Mouse (Mus musculus): ENCODE measurements around the gene Slamf7. TPM values are rescaled to one million over a fixed set of nuclear protein-coding genes. Genes with fewer than 3 reads are reported as not detected.
"Not testable (repeated sequence)": the region's sequence is repeated elsewhere in the genome, so short reads cannot be mapped to it uniquely, and the experiment has no call there.

The Slamf7 gene
- polyA plus RNA-seq, 1 experiment: 1.6 TPM

- Histone ChIP-seq H3K4me1 (ENCODE audit: control insufficient read depth, insufficient read depth, insufficient read length, low read length) (no peaks in the 10 kb centered on the region), H3K36me3 (ENCODE audit: control insufficient read depth, insufficient read depth, low read length) (no peaks in the 10 kb centered on the region), H3K27me3 (ENCODE audit: control insufficient read depth, insufficient read depth, low read length) (no peaks in the 10 kb centered on the region), H3K27ac (ENCODE audit: insufficient read depth, low read depth, low read length) (no peak overlapping the region), H3K4me3 (ENCODE audit: low read depth, low read length) (no peak overlapping the region)
- no peak for TF ChIP-seq POLR2A (IDR thresholded peaks at IDR 0.05; ENCODE audit: low read depth, low read length)
- TF ChIP-seq CTCF (IDR thresholded peaks at IDR 0.05; ENCODE audit: extremely low read depth, insufficient read length, insufficient replicate concordance, low read depth, low read length): no peak
- WGBS: 58% methylated on average over 1 of the region's 1 CpGs
Measured at GRCm38 (mm10) chr1:171677721-171678120, 24.9 kb upstream of the Slamf7 start.

DNA sequence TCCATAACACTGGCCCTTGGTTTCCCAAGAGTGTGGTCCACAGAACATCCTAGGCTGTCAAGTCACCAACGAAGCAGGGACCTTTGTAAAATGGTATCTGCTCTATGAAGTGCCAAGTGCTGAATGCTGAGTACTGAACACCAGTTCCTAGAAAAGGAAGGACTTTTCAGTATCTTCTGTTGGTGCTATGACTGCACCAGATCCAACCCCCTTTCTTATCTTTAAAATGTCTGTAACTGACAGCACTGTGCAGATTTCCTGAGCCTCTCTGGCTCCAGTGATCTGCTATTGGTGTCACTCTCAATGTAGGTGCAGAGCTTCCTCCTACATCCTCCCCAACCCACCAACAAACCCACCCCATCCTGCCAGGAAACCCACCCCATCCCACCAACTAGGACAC is 21.6 kb upstream of the Slamf7 start:
- no peak for TF ChIP-seq POLR2A (IDR thresholded peaks at IDR 0.05; ENCODE audit: low read depth, low read length)
- no peak for TF ChIP-seq CTCF (IDR thresholded peaks at IDR 0.05; ENCODE audit: extremely low read depth, insufficient read length, insufficient replicate concordance, low read depth, low read length)
- WGBS: 60% methylated on average over 1 of the region's 1 CpGs
- Histone ChIP-seq H3K4me3 (ENCODE audit: low read depth, low read length) (no peak overlapping the region), H3K4me1 (ENCODE audit: control insufficient read depth, insufficient read depth, insufficient read length, low read length) (no peaks in the 10 kb centered on the region), H3K27ac (ENCODE audit: insufficient read depth, low read depth, low read length) (no peak overlapping the region), H3K27me3 (ENCODE audit: control insufficient read depth, insufficient read depth, low read length) (no peaks in the 10 kb centered on the region), H3K36me3 (ENCODE audit: control insufficient read depth, insufficient read depth, low read length) (no peaks in the 10 kb centered on the region)

GRCm38 (mm10) chr1:171672854-171673475 is 20.1 kb upstream of the Slamf7 start:
- TF ChIP-seq CTCF (IDR thresholded peaks at IDR 0.05; ENCODE audit: extremely low read depth, insufficient read length, insufficient replicate concordance, low read depth, low read length): no peak
- Histone ChIP-seq H3K4me1 (ENCODE audit: control insufficient read depth, insufficient read depth, insufficient read length, low read length) (no peaks in the 10 kb centered on the region), H3K27ac (ENCODE audit: insufficient read depth, low read depth, low read length) (no peak overlapping the region), H3K27me3 (ENCODE audit: control insufficient read depth, insufficient read depth, low read length) (no peaks in the 10 kb centered on the region), H3K36me3 (ENCODE audit: control insufficient read depth, insufficient read depth, low read length) (no peaks in the 10 kb centered on the region), H3K4me3 (ENCODE audit: low read depth, low read length) (no peak overlapping the region)
- 61% methylated on average over 5 of the region's 5 CpGs for WGBS

DNA sequence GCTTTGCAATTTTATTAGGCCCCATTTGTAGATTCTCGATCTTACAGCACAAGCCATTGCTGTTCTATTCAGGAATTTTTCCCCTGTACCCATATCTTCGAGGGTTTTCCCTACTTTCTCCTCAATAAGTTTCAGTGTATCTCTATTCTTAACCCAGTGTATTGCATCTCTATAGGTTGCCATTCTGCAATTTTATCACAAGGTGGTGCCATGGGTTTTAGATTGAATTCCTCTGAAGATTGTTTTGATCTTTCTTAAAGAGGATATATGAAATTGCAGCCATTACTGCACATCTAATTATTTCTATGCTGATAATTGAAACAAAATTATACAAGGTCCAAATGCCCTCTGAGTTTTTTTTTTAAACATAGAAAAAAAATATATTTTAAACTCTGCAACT is 19.6 kb upstream of the Slamf7 start:
- H3K27me3 ChIP-seq (ENCODE audit: control insufficient read depth, insufficient read depth, low read length); H3K36me3 ChIP-seq (ENCODE audit: control insufficient read depth, insufficient read depth, low read length); H3K4me3 ChIP-seq (ENCODE audit: low read depth, low read length); H3K27ac ChIP-seq (ENCODE audit: insufficient read depth, low read depth, low read length); H3K4me1 ChIP-seq (ENCODE audit: control insufficient read depth, insufficient read depth, insufficient read length, low read length): not testable (repeated sequence)
- WGBS: 76% methylated on average over 2 of the region's 2 CpGs

GRCm38 (mm10) chr1:171667160-171667559 is 14.3 kb upstream of the Slamf7 start:
- Histone ChIP-seq H3K4me3 (ENCODE audit: low read depth, low read length) (no peak overlapping the region), H3K27ac (ENCODE audit: insufficient read depth, low read depth, low read length) (no peak overlapping the region), H3K36me3 (ENCODE audit: control insufficient read depth, insufficient read depth, low read length) (no peaks in the 10 kb centered on the region), H3K4me1 (ENCODE audit: control insufficient read depth, insufficient read depth, insufficient read length, low read length) (no peaks in the 10 kb centered on the region), H3K27me3 (ENCODE audit: control insufficient read depth, insufficient read depth, low read length) (no peaks in the 10 kb centered on the region)
- WGBS: 70% methylated on average over 1 of the region's 1 CpGs
- TF ChIP-seq CTCF (IDR thresholded peaks at IDR 0.05; ENCODE audit: extremely low read depth, insufficient read length, insufficient replicate concordance, low read depth, low read length) (no peak), POLR2A (IDR thresholded peaks at IDR 0.05; ENCODE audit: low read depth, low read length) (no peak)

DNA sequence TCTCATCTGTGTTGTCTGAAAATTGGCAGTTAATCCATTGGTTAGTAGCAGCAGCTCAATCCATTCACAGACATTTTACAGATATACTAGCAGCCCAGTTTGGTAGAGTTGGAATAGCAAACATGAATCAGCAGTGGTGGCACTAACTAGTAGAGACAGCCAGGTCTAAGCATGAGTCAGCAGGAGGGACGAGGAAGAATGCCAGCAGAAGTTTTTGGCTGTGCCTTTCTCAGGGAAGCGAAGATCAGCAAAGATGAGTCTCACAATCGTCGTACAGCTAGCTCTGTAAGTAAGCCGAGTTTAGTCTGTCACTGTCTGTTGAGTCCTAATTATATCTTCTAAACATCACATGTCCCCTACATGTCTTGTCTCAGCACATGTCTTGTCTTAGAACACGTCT is 13.5 kb upstream of the Slamf7 start:
- TF ChIP-seq CTCF (IDR thresholded peaks at IDR 0.05; ENCODE audit: extremely low read depth, insufficient read length, insufficient replicate concordance, low read depth, low read length): no peak
- Histone ChIP-seq H3K4me1 (ENCODE audit: control insufficient read depth, insufficient read depth, insufficient read length, low read length) (no peaks in the 10 kb centered on the region), H3K4me3 (ENCODE audit: low read depth, low read length) (no peak overlapping the region), H3K27ac (ENCODE audit: insufficient read depth, low read depth, low read length) (no peak overlapping the region), H3K27me3 (ENCODE audit: control insufficient read depth, insufficient read depth, low read length) (no peaks in the 10 kb centered on the region), H3K36me3 (ENCODE audit: control insufficient read depth, insufficient read depth, low read length) (no peaks in the 10 kb centered on the region)
- 85% methylated on average over 6 of the region's 6 CpGs for WGBS

DNA sequence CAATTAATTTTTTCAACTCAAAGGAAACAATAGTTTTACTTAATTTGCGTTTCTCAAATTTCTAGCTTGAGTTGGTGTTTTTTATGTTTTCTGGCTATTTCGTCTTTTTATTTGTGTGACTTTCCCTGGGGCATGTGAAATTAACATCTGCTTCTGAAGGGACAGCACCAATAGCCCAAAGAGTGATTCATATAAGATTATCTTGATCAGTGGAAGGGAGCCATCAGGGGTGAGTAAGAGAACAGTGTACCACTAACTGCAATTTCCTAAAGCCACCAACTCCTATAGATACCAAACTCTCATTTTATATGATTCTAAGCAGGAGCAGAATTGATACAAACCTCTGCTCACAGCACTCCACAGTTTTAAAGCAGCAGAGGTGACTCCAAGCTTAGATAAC is 10.9 kb upstream of the Slamf7 start:
- H3K4me3 ChIP-seq (ENCODE audit: low read depth, low read length): no peak overlapping the region

GRCm38 (mm10) chr1:171661482-171661881 is 8.6 kb upstream of the Slamf7 start:
- H3K27me3 ChIP-seq (ENCODE audit: control insufficient read depth, insufficient read depth, low read length): no peaks in the 10 kb centered on the region
- H3K36me3 ChIP-seq (ENCODE audit: control insufficient read depth, insufficient read depth, low read length): no peaks in the 10 kb centered on the region
- H3K4me1 ChIP-seq (ENCODE audit: control insufficient read depth, insufficient read depth, insufficient read length, low read length): no peaks in the 10 kb centered on the region
- WGBS: 63% methylated on average over 2 of the region's 2 CpGs
- no peak overlapping the region for H3K27ac ChIP-seq (ENCODE audit: insufficient read depth, low read depth, low read length)
- TF ChIP-seq POLR2A (IDR thresholded peaks at IDR 0.05; ENCODE audit: low read depth, low read length) (no peak), CTCF (IDR thresholded peaks at IDR 0.05; ENCODE audit: extremely low read depth, insufficient read length, insufficient replicate concordance, low read depth, low read length) (no peak)
- no peak overlapping the region for H3K4me3 ChIP-seq (ENCODE audit: low read depth, low read length)

More for the DNA sequence above, 10.9 kb upstream of the Slamf7 start:
- 83% methylated on average over 2 of the region's 2 CpGs for WGBS
- H3K4me1 ChIP-seq (ENCODE audit: control insufficient read depth, insufficient read depth, insufficient read length, low read length): no peaks in the 10 kb centered on the region
- no peaks in the 10 kb centered on the region for H3K36me3 ChIP-seq (ENCODE audit: control insufficient read depth, insufficient read depth, low read length)
- no peak overlapping the region for H3K27ac ChIP-seq (ENCODE audit: insufficient read depth, low read depth, low read length)
- no peaks in the 10 kb centered on the region for H3K27me3 ChIP-seq (ENCODE audit: control insufficient read depth, insufficient read depth, low read length)
- TF ChIP-seq CTCF (IDR thresholded peaks at IDR 0.05; ENCODE audit: extremely low read depth, insufficient read length, insufficient replicate concordance, low read depth, low read length): no peak
- TF ChIP-seq POLR2A (IDR thresholded peaks at IDR 0.05; ENCODE audit: low read depth, low read length): no peak
